Mouse (Mus musculus): ENCODE measurements around the gene Rnaseh2b.

Gene Rnaseh2b

GRCm38 (mm10) chr14:62292488-62293339 is at the start of gene Rnaseh2b, which contains the start of gene Dleu7:
Gene Rnaseh2b (plus strand): TSS chr14:62292589.
Gene Dleu7 (minus strand): TSS chr14:62293047.
- DNase-seq = peak; percentile 9

- DNase-seq = no peak
These were observed 48.9 kb upstream of the Rnaseh2b start for GRCm38 (mm10) chr14:62243530-62243929.

GRCm38 (mm10) chr14:62245557-62245956 is 46.8 kb upstream of the Rnaseh2b start:
- DNase-seq = no peak

GRCm38 (mm10) chr14:62248345-62248744 is 44.0 kb upstream of the Rnaseh2b start:
- no peak for DNase-seq

GRCm38 (mm10) chr14:62248796-62249195 is 43.6 kb upstream of the Rnaseh2b start:
- DNase-seq = no peak

- no peak for DNase-seq
These were observed 43.1 kb upstream of the Rnaseh2b start for GRCm38 (mm10) chr14:62249251-62249650.

- no peak for DNase-seq
These were observed 42.3 kb upstream of the Rnaseh2b start for GRCm38 (mm10) chr14:62250046-62250445.

GRCm38 (mm10) chr14:62251999-62252398 is 40.4 kb upstream of the Rnaseh2b start:
- DNase-seq = peak; percentile 70

- no peak for DNase-seq
These were observed 38.0 kb upstream of the Rnaseh2b start for GRCm38 (mm10) chr14:62254371-62254770.

GRCm38 (mm10) chr14:62256066-62256465 is 36.3 kb upstream of the Rnaseh2b start:
- no peak for DNase-seq

- DNase-seq = no peak
These were observed 34.3 kb upstream of the Rnaseh2b start for GRCm38 (mm10) chr14:62258125-62258524.

GRCm38 (mm10) chr14:62258978-62259536 is 33.3 kb upstream of the Rnaseh2b start:
- DNase-seq = peak; percentile 29

GRCm38 (mm10) chr14:62270698-62271396 is 21.5 kb upstream of the Rnaseh2b start:
- no peak for DNase-seq

- DNase-seq = no peak
These were observed 18.8 kb upstream of the Rnaseh2b start for GRCm38 (mm10) chr14:62273604-62274003.

GRCm38 (mm10) chr14:62282974-62283373 is 9.4 kb upstream of the Rnaseh2b start:
- no peak for DNase-seq

GRCm38 (mm10) chr14:62288731-62289130 is 3.7 kb upstream of the Rnaseh2b start:
- DNase-seq = no peak

- no peak for DNase-seq
These were observed 892 bp upstream of the Rnaseh2b start for GRCm38 (mm10) chr14:62291406-62291987.

- DNase-seq = no peak
These were observed 262 bp upstream of the Rnaseh2b start for GRCm38 (mm10) chr14:62292166-62292487.

GRCm38 (mm10) chr14:62298808-62299207 is 6.4 kb downstream of the Rnaseh2b start:
- no peak for DNase-seq

- DNase-seq = no peak
These were observed 7.6 kb downstream of the Rnaseh2b start for GRCm38 (mm10) chr14:62300031-62300430.

- DNase-seq = no peak
These were observed 15.2 kb downstream of the Rnaseh2b start for GRCm38 (mm10) chr14:62307555-62307954.

- no peak for DNase-seq
These were observed 16.6 kb downstream of the Rnaseh2b start for GRCm38 (mm10) chr14:62309026-62309425.

GRCm38 (mm10) chr14:62311672-62312071 is 19.3 kb downstream of the Rnaseh2b start:
- no peak for DNase-seq

Measured in lung, postnatal 14 days (tissue).